Mouse (Mus musculus) liver, adult 2 months (tissue): ENCODE data around the gene Atp6v0e2.

ENCODE experiments used
- CTCF ChIP-seq: fragments of 200-500 bp; IDR thresholded peaks from 2 replicates; pipeline ENCODE4 v1.5.1; 2011; ENCODE audit warnings: low read depth, low read length, control low read depth
- POLR2A ChIP-seq: fragments of 200-500 bp; IDR thresholded peaks from 2 replicates; pipeline ENCODE4 v1.6.1; 2011; ENCODE audit warnings: low read length, control low read depth; ENCODE audit not compliant: insufficient read depth; ENCODE audit errors: extremely low read depth

- TF ChIP-seq CTCF = 0 out of 2 replicates have a peak, but pooled peaks have one; percentile 9
- no peak for TF ChIP-seq POLR2A
These were observed 8.2 kb upstream of the Atp6v0e2 start for GRCm38 (mm10) chr6:48529261-48529660.
